Mouse (Mus musculus): ENCODE results near the gene Ctcfl. TPM values are rescaled to one million over a fixed set of nuclear protein-coding genes. Genes with fewer than 3 reads are reported as not detected.
A peak's percentile ranks its signal among the peaks of the same experiment; 100 is the strongest.
"Not testable (repeated sequence)": the region's sequence is repeated elsewhere in the genome, so short reads cannot be mapped to it uniquely, and the experiment has no call there.

Ctcfl gene
- total RNA-seq, 1 experiment from 2014 or later: not detected

GRCm38 (mm10) chr2:173146728-173147127 lies 27.4 kb upstream of the Ctcfl start:
- no peak for ATAC-seq (replicated peaks; ENCODE audit: low read depth, poor library complexity, severe bottlenecking)

GRCm38 (mm10) chr2:173145808-173146207 lies 26.5 kb upstream of the Ctcfl start:
- no peak for ATAC-seq (replicated peaks; ENCODE audit: low read depth, poor library complexity, severe bottlenecking)

GRCm38 (mm10) chr2:173143611-173144010 lies 24.3 kb upstream of the Ctcfl start:
- no peak for ATAC-seq (replicated peaks; ENCODE audit: low read depth, poor library complexity, severe bottlenecking)

- ATAC-seq (replicated peaks; ENCODE audit: low read depth, poor library complexity, severe bottlenecking): no peak
Measured at GRCm38 (mm10) chr2:173138323-173139239, 19.3 kb upstream of the Ctcfl start.

- no peak for ATAC-seq (replicated peaks; ENCODE audit: low read depth, poor library complexity, severe bottlenecking)
Measured at GRCm38 (mm10) chr2:173134695-173135094, 15.4 kb upstream of the Ctcfl start.

GRCm38 (mm10) chr2:173132794-173133300 lies 13.5 kb upstream of the Ctcfl start:
- ATAC-seq (replicated peaks; ENCODE audit: low read depth, poor library complexity, severe bottlenecking): no peak

- ATAC-seq (replicated peaks; ENCODE audit: low read depth, poor library complexity, severe bottlenecking): no peak
Measured at GRCm38 (mm10) chr2:173132262-173132661, 12.9 kb upstream of the Ctcfl start.

GRCm38 (mm10) chr2:173129111-173129510 lies 9.8 kb upstream of the Ctcfl start:
- ATAC-seq (replicated peaks; ENCODE audit: low read depth, poor library complexity, severe bottlenecking): no peak

GRCm38 (mm10) chr2:173126386-173126785 lies 7.1 kb upstream of the Ctcfl start:
- ATAC-seq (replicated peaks; ENCODE audit: low read depth, poor library complexity, severe bottlenecking): no peak

GRCm38 (mm10) chr2:173124022-173124735 lies 4.9 kb upstream of the Ctcfl start:
- no peak for ATAC-seq (replicated peaks; ENCODE audit: low read depth, poor library complexity, severe bottlenecking)

- ATAC-seq (replicated peaks; ENCODE audit: low read depth, poor library complexity, severe bottlenecking): not testable (repeated sequence)
Measured at GRCm38 (mm10) chr2:173120117-173120516, 792 bp upstream of the Ctcfl start.

- ATAC-seq (replicated peaks; ENCODE audit: low read depth, poor library complexity, severe bottlenecking): not testable (repeated sequence)
Measured at GRCm38 (mm10) chr2:173113796-173114195, 5.5 kb downstream of the Ctcfl start.

GRCm38 (mm10) chr2:173110571-173110970 lies 8.8 kb downstream of the Ctcfl start:
- no peak for ATAC-seq (replicated peaks; ENCODE audit: low read depth, poor library complexity, severe bottlenecking)

- no peak for ATAC-seq (replicated peaks; ENCODE audit: low read depth, poor library complexity, severe bottlenecking)
Measured at GRCm38 (mm10) chr2:173109510-173109909, 9.8 kb downstream of the Ctcfl start.

- ATAC-seq (replicated peaks; ENCODE audit: low read depth, poor library complexity, severe bottlenecking): no peak
Measured at GRCm38 (mm10) chr2:173108509-173109190, 10.7 kb downstream of the Ctcfl start.

GRCm38 (mm10) chr2:173106889-173107785 lies 12.2 kb downstream of the Ctcfl start:
- ATAC-seq (replicated peaks; ENCODE audit: low read depth, poor library complexity, severe bottlenecking): peak; percentile 77

GRCm38 (mm10) chr2:173106409-173106808 lies 12.9 kb downstream of the Ctcfl start:
- no peak for ATAC-seq (replicated peaks; ENCODE audit: low read depth, poor library complexity, severe bottlenecking)

GRCm38 (mm10) chr2:173097337-173097736 lies 22.0 kb downstream of the Ctcfl start:
- ATAC-seq (replicated peaks; ENCODE audit: low read depth, poor library complexity, severe bottlenecking): peak; percentile 56; the same call in 1 of the 2 replicates

- ATAC-seq (replicated peaks; ENCODE audit: low read depth, poor library complexity, severe bottlenecking): peak; percentile 95
Measured at GRCm38 (mm10) chr2:173089437-173089836, 29.9 kb downstream of the Ctcfl start.
